Mouse (Mus musculus) liver, embryonic 11.5 days (tissue): Measurements from ENCODE around the gene Zdhhc5. TPM values are rescaled to one million over a fixed set of nuclear protein-coding genes. Genes with fewer than 3 reads are reported as not detected.
A peak's percentile ranks its signal among the peaks of the same experiment; 100 is the strongest.
"Not testable (repeated sequence)": the region's sequence is repeated elsewhere in the genome, so short reads cannot be mapped to it uniquely, and the experiment has no call there.

Experiments
- ATAC-seq: fragments of 200-750 bp; cut with Nextera tagmentation; replicated peaks from 2 replicates; pipeline ENCODE4 v1.8.0; 2017; ENCODE audit warnings: moderate number of reproducible peaks, mild to moderate bottlenecking, moderate TSS enrichment, moderate library complexity; ENCODE audit not compliant: low FRiP score
- DNase-seq: peaks from one replicate; pipeline ENCODE4 v3.0.0-alpha.2; 2017; ENCODE audit warnings: low spot score
- H3K27ac ChIP-seq: fragments of 300-500 bp; sonication (generic); 2 replicates; pipeline ENCODE4 v1.5.1; 2014; ENCODE audit warnings: mild to moderate bottlenecking, low read depth, low read length, control low read depth
- H3K27me3 ChIP-seq: fragments of 300-500 bp; sonication (generic); replicated peaks from 2 replicates; pipeline ENCODE4 v1.6.1; 2014; ENCODE audit warnings: low read length, mixed read lengths; ENCODE audit not compliant: control insufficient read depth, insufficient read depth
- H3K36me3 ChIP-seq: fragments of 300-500 bp; sonication (generic); 2 replicates; pipeline ENCODE4 v1.6.1; 2014; ENCODE audit warnings: mild to moderate bottlenecking, low read length, moderate library complexity, mixed read lengths; ENCODE audit not compliant: control insufficient read depth, insufficient read depth
- H3K4me1 ChIP-seq: fragments of 300-500 bp; sonication (generic); replicated peaks from 2 replicates; pipeline ENCODE4 v1.6.1; 2014; ENCODE audit warnings: low read length, mixed read lengths; ENCODE audit not compliant: control insufficient read depth, insufficient read depth
- H3K4me2 ChIP-seq: fragments of 300-500 bp; sonication (generic); 2 replicates; pipeline ENCODE4 v1.6.1; 2014; ENCODE audit warnings: mild to moderate bottlenecking, control low read depth, moderate library complexity
- H3K4me3 ChIP-seq: fragments of 300-500 bp; sonication (generic); 2 replicates; pipeline ENCODE4 v1.5.1; 2014; ENCODE audit warnings: low read depth, low read length, control low read depth
- H3K9ac ChIP-seq: fragments of 300-500 bp; sonication (generic); 2 replicates; pipeline ENCODE4 v1.6.1; 2014; ENCODE audit warnings: low read depth, low read length, control low read depth
- H3K9me3 ChIP-seq: fragments of 300-500 bp; sonication (generic); 2 replicates; pipeline ENCODE4 v1.6.1; 2016; ENCODE audit warnings: low read length, inconsistent platforms, mixed read lengths; ENCODE audit not compliant: control insufficient read depth
- WGBS: fragments of 180-500 bp; shearing (Covaris S2); extraction: QIAGEN DNeasy Blood & Tissue Kit; methylation state at CpG from one replicate; pipeline ENCODE4 v1.1.7; 2014; 5-methylcytosine and 5-hydroxymethylcytosine counted together
- polyA plus RNA-seq: library from polyadenylated mRNA; unstranded; fragments of >200 nt; fragmentation: Nextera tagmentation; extraction: Ambion mirVana; gene quantifications from 2 replicates; pipeline ENCODE4 v1.2.1, GENCODE M21; 2014

The Zdhhc5 gene
- polyA plus RNA-seq, 1 experiment from 2014 or later, result 26.5 TPM

- not testable (repeated sequence) for H3K4me1 ChIP-seq, H3K4me3 ChIP-seq, H3K9ac ChIP-seq, H3K27ac ChIP-seq, H3K27me3 ChIP-seq, H3K4me2 ChIP-seq, ATAC-seq, DNase-seq, H3K9me3 ChIP-seq
- 79% methylated on average over 4 of the region's 5 CpGs for WGBS
- H3K36me3 ChIP-seq, result peaks cover 25% of the 10 kb centered on the region; the same call in 1 of the 2 replicates
Observed at GRCm38 (mm10) chr2:84671535-84671934, 43.4 kb downstream of the Zdhhc5 start.

GRCm38 (mm10) chr2:84670569-84670933 is 44.4 kb downstream of the Zdhhc5 start, which contains the start of gene Selenoh:
Gene Selenoh (minus strand): TSS chr2:84670770.
- H3K36me3 ChIP-seq, result peaks cover 22% of the 10 kb centered on the region; the same call in 1 of the 2 replicates
- ATAC-seq, result peak; percentile 93
- under 1% methylated on average over 20 of the region's 20 CpGs for WGBS

GRCm38 (mm10) chr2:84669828-84670568 is 45.0 kb downstream of the Zdhhc5 start:
- Histone ChIP-seq H3K4me3 (peak overlapping the region; percentile 78), H3K9ac (peak overlapping the region; percentile 97), H3K36me3 (peaks cover 17% of the 10 kb centered on the region; the same call in 1 of the 2 replicates), H3K9me3 (no peaks in the 10 kb centered on the region), H3K27ac (peak overlapping the region; percentile 94), H3K4me1 (peaks cover 4% of the 10 kb centered on the region; the same call in 1 of the 2 replicates), H3K27me3 (no peaks in the 10 kb centered on the region), H3K4me2 (peak overlapping the region; percentile 80)
- DNase-seq, result no peak
- WGBS, result 2% methylated on average over 39 of the region's 39 CpGs
- peak; percentile 70 for ATAC-seq

More at GRCm38 (mm10) chr2:84670569-84670933, 44.4 kb downstream of the Zdhhc5 start, which contains the start of gene Selenoh:
- H3K27me3 ChIP-seq, result no peaks in the 10 kb centered on the region
- H3K4me3 ChIP-seq, result peak within 1 kb of the TSS; percentile 78
- peak within 1 kb of the TSS; percentile 97 for H3K9ac ChIP-seq
- peak within 1 kb of the TSS; percentile 94 for H3K27ac ChIP-seq
- peak within 1 kb of the TSS; percentile 80 for H3K4me2 ChIP-seq
- no peaks in the 10 kb centered on the region for H3K9me3 ChIP-seq
- peaks cover 4% of the 10 kb centered on the region; the same call in 1 of the 2 replicates for H3K4me1 ChIP-seq
- peak; percentile 84 for DNase-seq

GRCm38 (mm10) chr2:84666081-84666480 is 48.9 kb downstream of the Zdhhc5 start:
- no peak for ATAC-seq
- WGBS, result 40% methylated on average over 12 of the region's 12 CpGs
- H3K36me3 ChIP-seq, result peaks cover 6% of the 10 kb centered on the region; the same call in 1 of the 2 replicates
- no peak overlapping the region for H3K4me3 ChIP-seq
- 0 out of 2 replicates have a peak overlapping the region, but pooled peaks have one; percentile 19 for H3K27ac ChIP-seq
- DNase-seq, result no peak
- H3K4me1 ChIP-seq, result peaks cover 4% of the 10 kb centered on the region; the same call in 1 of the 2 replicates
- H3K9ac ChIP-seq, result no peak overlapping the region
- H3K9me3 ChIP-seq, result no peaks in the 10 kb centered on the region
- H3K27me3 ChIP-seq, result no peaks in the 10 kb centered on the region
- H3K4me2 ChIP-seq, result no peak overlapping the region

GRCm38 (mm10) chr2:84662866-84663265 is 52.1 kb downstream of the Zdhhc5 start:
- H3K27me3 ChIP-seq, result no peaks in the 10 kb centered on the region

GRCm38 (mm10) chr2:84660253-84660652 is 54.7 kb downstream of the Zdhhc5 start:
- Histone ChIP-seq H3K27ac (no peak overlapping the region), H3K4me3 (no peak overlapping the region), H3K4me1 (no peaks in the 10 kb centered on the region), H3K9ac (no peak overlapping the region), H3K4me2 (no peak overlapping the region), H3K9me3 (no peaks in the 10 kb centered on the region), H3K27me3 (no peaks in the 10 kb centered on the region), H3K36me3 (no peaks in the 10 kb centered on the region)
- WGBS, result 54% methylated on average over 3 of the region's 3 CpGs
- DNase-seq (no peak), ATAC-seq (peak; percentile 57; the same call in 1 of the 2 replicates)

More at GRCm38 (mm10) chr2:84662866-84663265, 52.1 kb downstream of the Zdhhc5 start:
- DNase-seq, result no peak
- Histone ChIP-seq H3K9ac (no peak overlapping the region), H3K9me3 (no peaks in the 10 kb centered on the region), H3K4me1 (no peaks in the 10 kb centered on the region), H3K27ac (no peak overlapping the region), H3K4me2 (no peak overlapping the region), H3K36me3 (no peaks in the 10 kb centered on the region), H3K4me3 (no peak overlapping the region)
- ATAC-seq, result no peak
- 29% methylated on average over 2 of the region's 2 CpGs for WGBS

- H3K9ac ChIP-seq, result no peak within 1 kb of the TSS
- no peak for ATAC-seq
- 91% methylated on average over 32 of the region's 32 CpGs for WGBS
- H3K4me2 ChIP-seq, result no peak within 1 kb of the TSS
- no peak within 1 kb of the TSS for H3K27ac ChIP-seq
- H3K4me3 ChIP-seq, result no peak within 1 kb of the TSS
- DNase-seq, result no peak
- H3K4me1 ChIP-seq, result no peaks in the 10 kb centered on the region
- H3K36me3 ChIP-seq, result no peaks in the 10 kb centered on the region
- H3K27me3 ChIP-seq, result no peaks in the 10 kb centered on the region
- H3K9me3 ChIP-seq, result no peaks in the 10 kb centered on the region
Observed at GRCm38 (mm10) chr2:84658806-84659205, 56.2 kb downstream of the Zdhhc5 start, which contains the start of gene Btbd18. Gene Btbd18 (plus strand): TSS chr2:84659079.

- H3K9ac ChIP-seq, result no peak overlapping the region
- H3K4me2 ChIP-seq, result no peak overlapping the region
- ATAC-seq (no peak), DNase-seq (no peak)
- no peaks in the 10 kb centered on the region; the same call in 1 of the 2 replicates for H3K4me1 ChIP-seq
- WGBS, result 46% methylated on average over 1 of the region's 1 CpGs
- no peaks in the 10 kb centered on the region for H3K36me3 ChIP-seq
- no peaks in the 10 kb centered on the region for H3K9me3 ChIP-seq
- H3K4me3 ChIP-seq, result no peak overlapping the region
- no peak overlapping the region for H3K27ac ChIP-seq
- H3K27me3 ChIP-seq, result no peaks in the 10 kb centered on the region
Observed at GRCm38 (mm10) chr2:84655864-84656263, 59.1 kb downstream of the Zdhhc5 start.
